Mouse (Mus musculus): ENCODE measurements around the gene Slc35e2.

- TF ChIP-seq POLR2A (IDR thresholded peaks at IDR 0.05; ENCODE audit: insufficient read depth, low read length) (no peak), CTCF (IDR thresholded peaks at IDR 0.05; ENCODE audit: low read depth, low read length) (no peak), EP300 (IDR thresholded peaks at IDR 0.05; ENCODE audit: insufficient read depth, low read depth, low read length) (no peak)
Measured at GRCm38 (mm10) chr4:155561661-155562442, 39.4 kb upstream of the Slc35e2 start, which contains the start of gene Nadk.
